Mouse (Mus musculus) A20 (cell line): Measurements from ENCODE around the gene Tbxas1.

ENCODE experiments used
- DNase-seq: peaks from one replicate; pipeline ENCODE4 v3.0.0-alpha.2; 2011; ENCODE audit warnings: low read depth, low spot score

The Tbxas1 gene

GRCm38 (mm10) chr6:38921810-38922116 is 46.6 kb downstream of the Tbxas1 start:
- DNase-seq, result no peak

DNA sequence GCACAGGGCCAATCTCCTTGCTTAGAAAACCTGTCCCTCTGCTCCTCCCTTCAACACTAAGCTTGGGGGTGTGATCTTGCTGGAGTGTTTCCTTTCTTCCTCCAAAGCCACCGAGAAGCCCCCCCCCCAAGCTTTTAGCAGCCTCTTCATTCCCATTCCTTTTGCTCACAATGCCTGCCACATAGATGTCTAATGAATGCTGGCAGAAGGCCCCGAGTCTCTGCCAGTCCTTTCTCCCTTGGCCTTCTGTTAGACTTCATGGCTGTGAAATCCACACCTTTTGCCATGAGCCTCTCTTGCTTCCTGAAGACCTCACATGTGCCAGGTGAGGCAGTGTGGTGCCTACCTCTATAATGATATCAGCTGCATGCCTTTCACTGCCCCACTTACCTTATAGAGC is 47.3 kb downstream of the Tbxas1 start:
- no peak for DNase-seq

- no peak for DNase-seq
Measured at GRCm38 (mm10) chr6:38923450-38923849, 48.2 kb downstream of the Tbxas1 start.

GRCm38 (mm10) chr6:38923870-38924817 is 48.9 kb downstream of the Tbxas1 start:
- no peak for DNase-seq

- peak; percentile 42 for DNase-seq
Measured at GRCm38 (mm10) chr6:38925719-38926118, 50.5 kb downstream of the Tbxas1 start.

DNA sequence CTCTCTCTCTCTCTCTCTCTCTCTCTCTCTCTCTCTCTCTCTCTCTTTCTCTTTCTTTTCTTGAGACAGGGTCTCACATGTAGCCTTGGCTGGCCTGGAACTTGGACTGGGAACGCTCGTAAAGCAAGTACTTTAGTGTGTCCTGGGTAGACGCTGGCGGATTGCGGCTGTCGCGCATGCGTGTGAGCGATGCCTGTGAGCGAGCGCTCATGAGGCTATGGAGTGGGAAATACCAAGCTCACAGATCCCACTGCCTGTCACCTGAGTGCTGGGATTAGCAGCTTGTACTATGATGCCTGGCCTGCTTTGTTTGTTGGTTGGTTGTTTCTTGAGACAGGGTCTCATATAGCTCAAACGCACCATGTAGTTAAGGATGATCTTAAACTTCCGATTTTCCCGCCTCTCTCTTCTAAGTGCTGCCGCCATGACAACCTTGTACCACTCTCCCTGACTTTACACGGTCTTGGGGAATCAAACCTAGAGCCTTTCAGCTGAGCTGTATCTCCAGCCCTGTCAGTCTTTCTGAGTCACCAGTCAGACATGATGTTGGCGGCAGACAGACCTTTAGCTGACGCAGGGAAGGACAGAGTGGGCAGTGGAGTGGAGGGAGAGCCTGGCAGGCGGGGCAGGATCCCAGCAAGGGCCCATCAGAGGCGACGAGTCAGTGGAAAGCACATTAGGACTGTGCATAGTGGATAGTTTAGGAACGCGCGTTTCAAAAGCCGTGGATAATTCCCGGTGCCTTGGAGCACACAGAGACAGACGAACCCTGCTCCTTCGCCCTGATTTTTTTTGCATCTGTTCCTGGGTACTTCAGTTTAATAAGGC is 51.1 kb downstream of the Tbxas1 start:
- no peak for DNase-seq

DNA sequence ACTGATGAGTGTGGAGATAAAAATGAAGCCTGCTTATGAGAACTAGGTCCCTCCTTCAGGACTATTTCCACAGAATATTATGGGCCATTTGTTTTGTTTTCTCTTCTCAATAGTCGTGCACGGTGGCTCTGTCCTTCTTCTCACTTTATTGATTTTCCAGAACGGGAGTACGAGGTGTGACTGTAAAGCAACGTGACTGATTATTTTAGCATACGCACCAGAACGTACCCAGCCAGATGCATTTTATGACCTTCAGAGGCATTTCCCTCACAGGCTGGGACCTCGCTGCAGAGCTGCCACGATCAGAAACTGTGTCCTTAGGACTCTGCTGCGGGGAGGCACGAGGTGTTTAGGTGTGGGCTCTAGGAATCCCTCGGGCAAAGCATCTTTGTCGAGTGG is 51.8 kb downstream of the Tbxas1 start:
- no peak for DNase-seq

DNA sequence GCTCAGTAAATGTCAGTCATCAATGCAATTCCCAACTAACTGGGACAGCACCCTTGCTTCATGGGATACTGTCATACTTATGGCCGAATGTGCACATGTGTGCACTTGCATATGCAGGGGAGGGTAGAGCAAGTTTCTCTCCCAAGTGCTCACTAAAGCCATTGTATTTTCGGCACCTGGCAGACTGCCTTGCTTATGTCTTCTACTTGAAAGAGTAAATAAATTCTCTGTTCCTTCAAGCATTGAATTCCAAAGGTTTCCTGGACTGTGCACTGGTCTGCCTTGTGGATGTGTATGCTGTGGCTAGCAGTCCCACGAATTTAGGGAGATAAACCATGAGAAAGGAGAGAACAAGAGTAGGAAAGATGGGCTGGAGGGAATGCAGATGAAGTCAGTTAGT is 53.3 kb downstream of the Tbxas1 start:
- DNase-seq, result no peak

DNA sequence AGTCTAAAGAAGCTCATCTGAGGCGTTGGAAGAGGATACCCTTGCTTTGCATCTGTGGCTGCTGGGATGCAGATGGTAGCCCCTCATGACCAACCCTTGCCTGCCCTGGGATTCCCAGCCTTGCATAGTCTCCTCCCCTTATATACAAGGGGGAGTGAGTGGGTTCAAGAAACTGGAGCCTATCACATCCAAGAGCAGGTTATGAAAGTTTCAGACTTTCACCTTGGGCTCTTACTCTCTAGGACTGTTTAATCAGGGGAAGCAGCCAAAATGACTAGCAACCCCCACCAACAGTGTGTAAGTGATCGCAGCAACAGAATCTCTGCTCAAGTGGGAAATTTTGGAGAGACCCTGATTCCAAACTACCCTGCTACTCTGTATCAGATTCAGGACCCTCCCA is 60.8 kb downstream of the Tbxas1 start:
- DNase-seq, result no peak

DNA sequence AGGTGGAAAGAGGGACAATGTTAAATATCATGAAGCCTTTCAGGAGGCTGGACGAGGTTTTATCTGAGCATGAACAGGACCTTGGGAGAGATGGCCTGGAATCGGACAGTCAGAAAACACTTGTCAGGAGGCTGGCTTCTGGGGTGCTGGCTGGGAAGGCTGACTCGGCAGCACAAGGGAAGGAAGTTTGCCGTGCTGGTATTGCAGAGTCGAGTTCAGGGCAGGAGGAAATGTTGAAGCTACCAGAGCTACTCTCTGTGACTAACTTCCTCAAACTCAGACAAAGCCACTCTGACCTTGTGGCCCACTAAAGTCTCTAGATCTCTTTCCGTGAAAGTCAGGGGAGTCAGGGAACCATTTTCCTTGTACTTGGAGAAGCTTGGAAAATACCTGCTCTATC is 63.2 kb downstream of the Tbxas1 start:
- peak; percentile 51 for DNase-seq

DNA sequence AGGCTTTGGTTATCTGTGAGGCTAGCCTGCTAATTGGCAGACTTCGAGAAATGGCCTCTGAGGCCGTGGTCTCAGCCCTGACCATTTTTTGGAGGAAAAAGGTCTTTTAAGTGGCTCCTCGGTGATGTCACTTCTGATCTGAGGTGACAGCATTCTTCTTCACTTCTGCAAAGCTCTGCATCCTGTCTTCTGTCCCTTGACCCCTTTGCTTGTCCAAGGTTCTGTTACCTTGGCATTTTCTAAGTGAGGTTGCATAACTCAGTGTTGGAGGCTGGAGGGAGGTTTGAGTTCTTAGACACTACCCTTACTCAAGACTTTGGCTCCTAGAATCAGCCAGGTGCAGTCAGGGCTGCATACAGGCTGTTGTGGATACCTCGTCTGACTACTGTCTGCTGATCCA is 63.9 kb downstream of the Tbxas1 start:
- DNase-seq, result no peak

GRCm38 (mm10) chr6:38941016-38941415 is 65.8 kb downstream of the Tbxas1 start:
- no peak for DNase-seq

GRCm38 (mm10) chr6:38942771-38943170 is 67.6 kb downstream of the Tbxas1 start:
- no peak for DNase-seq

GRCm38 (mm10) chr6:38944392-38944791 is 69.2 kb downstream of the Tbxas1 start:
- DNase-seq, result no peak

- no peak for DNase-seq
Measured at GRCm38 (mm10) chr6:38944826-38945225, 69.6 kb downstream of the Tbxas1 start.

- no peak for DNase-seq
Measured at GRCm38 (mm10) chr6:38945681-38946080, 70.5 kb downstream of the Tbxas1 start.

DNA sequence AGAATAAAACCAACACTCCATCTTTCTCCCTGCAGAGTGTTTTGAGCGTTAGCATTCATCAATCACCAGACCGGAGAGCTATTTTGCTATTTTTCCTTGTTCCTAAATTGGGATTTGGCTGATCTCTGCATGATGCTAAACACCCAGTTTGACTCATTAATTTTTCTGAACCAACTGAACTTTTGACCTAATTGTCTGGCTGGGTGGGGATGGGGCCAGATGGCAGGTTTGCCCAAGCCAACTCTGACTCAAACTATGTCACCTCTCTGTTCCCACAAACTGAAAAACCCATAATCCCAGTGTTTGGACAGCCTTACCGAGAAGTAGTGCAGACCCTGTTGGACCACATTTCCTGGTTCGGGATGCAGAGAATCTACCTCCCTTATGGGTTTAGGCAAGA is 72.1 kb downstream of the Tbxas1 start:
- DNase-seq, result no peak

DNA sequence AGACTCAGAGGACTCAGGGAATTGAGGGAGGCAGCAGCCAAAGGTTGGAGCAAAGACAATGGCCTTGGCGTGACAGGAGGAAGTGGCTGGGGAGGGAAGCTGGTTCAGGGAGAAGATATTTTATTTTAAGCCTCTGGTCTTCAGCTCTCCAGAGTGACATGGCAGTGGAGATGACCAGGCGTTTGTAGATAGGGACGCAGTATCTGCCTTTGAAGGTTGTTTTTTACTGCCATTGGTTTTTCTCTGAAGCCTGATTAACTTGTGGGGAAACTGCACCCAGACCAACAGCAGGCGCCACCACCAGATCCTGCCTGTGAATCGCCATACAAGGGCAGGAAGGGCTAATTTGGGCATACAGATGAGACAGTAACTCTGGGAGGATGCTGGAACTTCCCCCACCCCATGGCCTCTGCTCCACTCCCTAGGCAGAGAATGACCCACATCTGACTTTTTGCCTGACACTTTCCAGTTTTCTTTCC is 74.5 kb downstream of the Tbxas1 start:
- DNase-seq, result no peak

- no peak for DNase-seq
Measured at GRCm38 (mm10) chr6:38950341-38950740, 75.1 kb downstream of the Tbxas1 start.

GRCm38 (mm10) chr6:38950838-38951237 is 75.6 kb downstream of the Tbxas1 start:
- no peak for DNase-seq

GRCm38 (mm10) chr6:38956641-38957040 is 81.4 kb downstream of the Tbxas1 start:
- no peak for DNase-seq

DNA sequence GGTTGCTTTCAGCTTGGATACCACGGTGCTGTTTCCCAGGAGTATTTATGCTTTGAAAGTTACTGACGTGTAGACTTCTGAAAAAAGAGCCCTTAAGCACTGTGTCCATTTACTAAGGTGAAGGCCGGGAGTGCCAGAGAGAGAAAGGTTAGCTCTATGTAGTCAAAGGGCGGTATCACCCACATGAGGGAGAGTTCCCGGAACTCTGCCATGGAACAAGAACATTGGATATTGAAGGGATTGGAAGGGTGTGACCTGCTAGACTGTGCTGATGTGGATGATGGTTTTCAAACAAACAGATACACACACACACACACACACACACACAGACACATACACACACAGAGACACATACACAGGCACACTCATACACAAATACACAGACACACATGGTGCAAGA is 82.0 kb downstream of the Tbxas1 start:
- no peak for DNase-seq

- DNase-seq, result no peak
Measured at GRCm38 (mm10) chr6:38959502-38959901, 84.3 kb downstream of the Tbxas1 start.
